23 mouse cellular contexts compared by ENCODE assay signal in the genomic region with DNA sequence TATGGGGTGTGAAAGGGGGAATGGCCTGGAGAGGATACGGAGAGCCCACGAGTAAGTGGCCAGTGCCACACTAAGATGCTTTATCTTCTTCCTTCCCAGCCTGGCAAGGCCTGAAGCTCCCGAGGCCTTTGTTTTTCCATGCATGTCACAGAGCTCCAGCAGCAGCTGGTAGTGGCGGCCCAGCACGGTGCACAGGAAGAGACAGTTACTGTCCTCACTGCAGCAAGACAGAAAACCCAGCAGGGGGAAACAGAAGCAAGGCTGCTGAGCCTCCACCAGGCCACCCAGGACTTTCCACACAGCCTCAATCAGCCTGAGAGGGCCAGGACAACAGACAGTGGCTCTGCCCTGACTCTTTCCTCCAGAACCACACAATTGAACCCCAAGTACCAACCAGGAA.
DNase-seq lines count a peak whose midpoint lies in the region; ATAC-seq and TF ChIP-seq lines count a peak whose summit lies in the region.
"Had no signal": no experiment of that assay in that cellular context is flagged by ENCODE, and none has a peak within 500 bp of the region (broad histone marks: within the 10 kb centered on the region; RNA-seq: fewer than 3 reads in every experiment).

No protein-coding gene starts in this region.

- no peaks in the 10 kb centered on the region for H3K9me3 ChIP-seq in hindbrain, postnatal 0 days (ENCODE audit: low read length)
- H3K9me3 ChIP-seq in hindbrain, embryonic 10.5 days, result no peaks in the 10 kb centered on the region
- no peaks in the 10 kb centered on the region for H3K9me3 ChIP-seq in neural tube, embryonic 13.5 days
- no peaks in the 10 kb centered on the region for H3K9me3 ChIP-seq in neural tube, embryonic 15.5 days (replicated peaks)
- H3K9me3 ChIP-seq: forebrain, embryonic 10.5 days; liver, embryonic 12.5 days; midbrain, embryonic 12.5 days had no signal

- H3K4me2 ChIP-seq in hindbrain, postnatal 0 days (ENCODE audit: low read depth, low read length), result no peak overlapping the region
- no peak overlapping the region for H3K4me2 ChIP-seq in neural tube, embryonic 13.5 days
- H3K4me2 ChIP-seq in neural tube, embryonic 15.5 days, result no peak overlapping the region
- H3K4me2 ChIP-seq: liver, embryonic 12.5 days; lung, embryonic 14.5 days; midbrain, embryonic 12.5 days had no signal

- peaks cover 21% of the 10 kb centered on the region for H3K4me1 ChIP-seq in hindbrain, postnatal 0 days (ENCODE audit: insufficient read depth, low read length)
- H3K4me1 ChIP-seq in hindbrain, embryonic 10.5 days (replicated peaks), result peaks cover 35% of the 10 kb centered on the region
- peaks cover 31% of the 10 kb centered on the region for H3K4me1 ChIP-seq in neural tube, embryonic 13.5 days (replicated peaks)
- peaks cover 28% of the 10 kb centered on the region for H3K4me1 ChIP-seq in neural tube, embryonic 15.5 days
- H3K4me1 ChIP-seq: liver, embryonic 12.5 days had no signal

- H3K9ac ChIP-seq in hindbrain, postnatal 0 days (replicated peaks; ENCODE audit: low read length), result no peak overlapping the region
- H3K9ac ChIP-seq in neural tube, embryonic 13.5 days, result no peak overlapping the region
- no peak overlapping the region for H3K9ac ChIP-seq in neural tube, embryonic 15.5 days (replicated peaks)
- H3K9ac ChIP-seq: liver, embryonic 12.5 days; lung, embryonic 14.5 days; midbrain, embryonic 12.5 days had no signal

- TF ChIP-seq CTCF in gastrocnemius, adult 2 months (IDR thresholded peaks at IDR 0.05), result no peak
- peak; percentile 36; the same call in 1 of the 2 replicates for TF ChIP-seq CTCF in hindbrain, postnatal 0 days (IDR thresholded peaks at IDR 0.05; ENCODE audit: low read depth)

- no peak overlapping the region for H3K4me3 ChIP-seq in gastrocnemius, adult 2 months
- no peak overlapping the region for H3K4me3 ChIP-seq in hindbrain, postnatal 0 days (ENCODE audit: low read length)
- no peak overlapping the region for H3K4me3 ChIP-seq in hindbrain, embryonic 10.5 days
- H3K4me3 ChIP-seq in neural tube, embryonic 13.5 days, result no peak overlapping the region
- H3K4me3 ChIP-seq in neural tube, embryonic 15.5 days (replicated peaks), result no peak overlapping the region
- H3K4me3 ChIP-seq: forebrain, embryonic 10.5 days; left cerebral cortex, adult 2 months; liver, embryonic 12.5 days; midbrain, embryonic 12.5 days had no signal

- no peaks in the 10 kb centered on the region for H3K27me3 ChIP-seq in hindbrain, postnatal 0 days (ENCODE audit: insufficient read depth, low read length)
- no peaks in the 10 kb centered on the region for H3K27me3 ChIP-seq in hindbrain, embryonic 10.5 days (ENCODE audit: insufficient read depth, poor library complexity, severe bottlenecking)
- no peaks in the 10 kb centered on the region for H3K27me3 ChIP-seq in neural tube, embryonic 13.5 days
- no peaks in the 10 kb centered on the region for H3K27me3 ChIP-seq in neural tube, embryonic 15.5 days (replicated peaks)
- H3K27me3 ChIP-seq: liver, embryonic 12.5 days; midbrain, embryonic 12.5 days; Patski had no signal

- no peak for ATAC-seq in hindbrain, postnatal 0 days
- ATAC-seq in neural tube, embryonic 13.5 days (ENCODE audit: low read depth), result no peak
- ATAC-seq in neural tube, embryonic 15.5 days (ENCODE audit: low FRiP score), result no peak
- ATAC-seq: liver, embryonic 12.5 days; Patski had no signal

- whole genome bisulfite sequencing in hindbrain, postnatal 0 days, result 42% methylated on average over 5 of the region's 5 CpGs
- WGBS in hindbrain, embryonic 10.5 days, result 64% methylated on average over 5 of the region's 5 CpGs
- WGBS in neural tube, embryonic 13.5 days, result 62% methylated on average over 5 of the region's 5 CpGs
- WGBS in neural tube, embryonic 15.5 days, result 59% methylated on average over 5 of the region's 5 CpGs

- H3K36me3 ChIP-seq in hindbrain, postnatal 0 days (ENCODE audit: insufficient read depth, low read length), result no peaks in the 10 kb centered on the region
- H3K36me3 ChIP-seq in hindbrain, embryonic 10.5 days, result peaks cover 18% of the 10 kb centered on the region
- no peaks in the 10 kb centered on the region for H3K36me3 ChIP-seq in neural tube, embryonic 13.5 days
- H3K36me3 ChIP-seq in neural tube, embryonic 15.5 days, result no peaks in the 10 kb centered on the region
- H3K36me3 ChIP-seq: liver, embryonic 12.5 days; midbrain, embryonic 12.5 days had no signal

- intact Hi-C loops in gastrocnemius, adult 2 months (cut with DNase I), result no loop called here

- DNase-seq in gastrocnemius, adult 2 months, result no peak
- DNase-seq in gastrocnemius, postnatal 25 days, result no peak
- peak; percentile 25 for DNase-seq in hindbrain, postnatal 0 days (ENCODE audit: low spot score)
- no peak for DNase-seq in hindbrain, embryonic 10.5 days (ENCODE audit: low spot score)
- DNase-seq in thymus, postnatal 4 days, result peak; percentile 55
- DNase-seq in lung, postnatal 10 days, result no peak
- DNase-seq: adrenal gland, adult 8-10 months; cerebellum, adult 8-10 months; heart, adult 11 months; heart, postnatal 10 days; kidney, adult 8-10 months; kidney, postnatal 25 days; layer of hippocampus, adult 9-11 months; lung, embryonic 14.5 days; spleen, adult 18-20 months had no signal

- peak overlapping the region; percentile 72 for H3K27ac ChIP-seq in gastrocnemius, adult 2 months
- H3K27ac ChIP-seq in hindbrain, postnatal 0 days, result peak overlapping the region; percentile 37; the same call in 1 of the 2 replicates
- no peak overlapping the region for H3K27ac ChIP-seq in hindbrain, embryonic 10.5 days
- H3K27ac ChIP-seq in neural tube, embryonic 13.5 days (replicated peaks), result peak overlapping the region; percentile 23; the same call in 1 of the 2 replicates
- no peak overlapping the region for H3K27ac ChIP-seq in neural tube, embryonic 15.5 days (replicated peaks)
- H3K27ac ChIP-seq: forebrain, embryonic 10.5 days; left cerebral cortex, adult 2 months; liver, embryonic 12.5 days; macrophage; midbrain, embryonic 12.5 days had no signal

Comparison
In these comparisons a context has a peak if more than half of its experiments do, and no peak if none do; other contexts are left out.
1. DNase-seq: peak in hindbrain, postnatal 0 days (single experiment) and thymus, postnatal 4 days (single experiment); none in gastrocnemius, adult 2 months (single experiment), gastrocnemius, postnatal 25 days (single experiment), hindbrain, embryonic 10.5 days (single experiment) and lung, postnatal 10 days (single experiment).
2. H3K27ac ChIP-seq: peak in gastrocnemius, adult 2 months (single experiment), hindbrain, postnatal 0 days (single experiment) and neural tube, embryonic 13.5 days (single experiment); none in hindbrain, embryonic 10.5 days (single experiment) and neural tube, embryonic 15.5 days (single experiment).